Mouse (Mus musculus): Measurements from ENCODE around the gene Cops7b. TPM values are rescaled to one million over a fixed set of nuclear protein-coding genes. Genes with fewer than 3 reads are reported as not detected.

Cops7b gene
- polyA plus RNA-seq, 1 experiment: 61.6 TPM

DNA sequence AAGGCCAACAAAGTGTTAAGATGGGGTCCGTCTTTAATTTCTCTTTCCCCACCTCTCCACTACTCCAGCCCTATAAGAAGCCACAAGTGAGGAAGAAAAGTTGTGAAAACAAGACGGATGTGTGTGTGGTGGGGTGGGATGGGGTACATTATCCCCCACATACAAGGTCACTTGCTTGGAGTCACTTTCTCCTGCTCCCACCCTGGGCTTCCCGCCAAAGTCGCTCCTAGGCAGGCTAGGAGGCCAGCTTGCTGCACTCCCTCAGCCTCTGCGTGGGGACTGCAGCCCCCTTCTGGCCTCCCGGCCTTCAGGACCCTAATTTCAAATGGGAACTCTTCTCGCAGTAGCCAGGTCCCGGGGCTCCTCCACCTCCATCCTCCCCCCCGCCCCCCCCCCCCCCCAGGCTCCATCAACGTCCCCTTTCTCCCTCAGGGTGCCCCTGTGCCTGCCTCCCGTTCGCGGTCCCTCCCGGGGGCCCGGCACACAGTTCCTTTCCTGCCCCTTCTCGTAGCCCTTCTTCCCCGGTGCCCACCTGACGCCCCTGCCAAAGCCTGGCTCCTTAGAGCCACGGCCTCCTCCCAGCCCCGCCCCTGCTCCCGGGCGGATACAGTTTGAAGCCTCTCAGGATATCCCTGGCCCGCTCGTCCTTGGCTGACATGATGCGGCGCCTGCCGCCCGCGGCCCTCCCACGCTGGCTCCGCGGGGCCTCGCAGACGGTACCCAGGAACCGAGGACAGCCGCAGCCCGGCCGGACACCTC, 833 bp upstream of the Cops7b start:
- TF ChIP-seq GATA1 (IDR thresholded peaks at IDR 0.05; ENCODE audit: low read length): no peak

DNA sequence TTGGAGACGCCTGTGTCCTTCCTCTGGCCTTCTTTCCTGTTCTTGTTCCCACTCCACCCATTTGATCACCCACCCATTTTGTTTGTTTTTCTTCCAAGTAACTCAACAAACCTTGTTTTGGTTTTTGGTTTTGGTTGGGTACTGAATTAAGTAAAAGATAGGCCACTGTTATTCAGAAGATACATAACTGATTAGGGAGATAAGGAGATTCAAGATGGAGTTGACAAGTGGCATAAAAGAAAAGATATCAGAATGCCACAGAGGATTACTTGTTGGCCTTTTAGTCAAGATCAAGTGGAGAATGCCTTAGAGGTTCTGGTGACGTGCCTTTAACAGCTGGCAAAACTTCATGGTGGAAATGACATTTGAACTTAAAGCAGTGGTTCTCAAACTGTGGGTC, 1.0 kb downstream of the Cops7b start:
- TF ChIP-seq GATA1 (IDR thresholded peaks at IDR 0.05; ENCODE audit: low read length): no peak

DNA sequence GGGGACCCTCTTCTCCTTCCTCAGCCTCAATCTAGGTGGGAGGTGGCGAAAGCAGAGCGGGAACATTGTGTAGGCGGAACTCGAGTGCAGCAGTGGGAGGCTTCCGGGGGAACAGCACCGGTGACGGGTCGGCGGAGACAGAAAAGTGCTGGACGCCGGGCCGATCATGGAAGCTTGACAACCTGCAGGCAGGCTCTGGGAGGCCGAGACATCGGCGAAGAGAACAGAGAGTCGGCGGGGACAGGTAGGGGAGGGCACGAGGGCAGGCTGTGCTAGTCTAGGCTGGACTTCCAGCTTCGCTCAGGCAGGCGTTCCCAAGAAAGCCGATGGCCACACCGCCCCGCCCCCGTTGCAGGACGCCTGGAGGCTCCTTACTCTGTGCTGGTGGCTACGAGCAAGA, 4.3 kb downstream of the Cops7b start:
- TF ChIP-seq GATA1 (IDR thresholded peaks at IDR 0.05; ENCODE audit: low read length): no peak

DNA sequence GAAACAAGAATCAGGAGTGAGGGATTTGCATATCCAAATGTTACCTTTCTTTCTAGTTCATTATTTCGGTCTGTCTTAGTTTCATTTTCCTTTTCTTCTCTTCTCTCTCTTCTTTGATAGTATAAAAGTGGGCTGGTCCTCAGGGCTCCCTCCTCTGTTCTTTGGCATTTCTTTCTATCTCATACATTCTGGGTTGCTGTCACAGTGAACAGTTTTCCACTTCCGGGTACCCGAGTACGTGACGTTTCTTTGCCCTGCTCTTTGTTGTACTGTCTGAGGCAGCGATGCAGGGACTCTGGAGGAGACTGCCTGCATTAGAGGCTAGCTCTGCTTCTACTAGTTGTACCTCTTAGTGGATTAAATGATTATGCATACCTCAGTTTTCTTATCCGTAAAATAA, 11.8 kb downstream of the Cops7b start:
- no peak for TF ChIP-seq GATA1 (IDR thresholded peaks at IDR 0.05; ENCODE audit: low read length)

DNA sequence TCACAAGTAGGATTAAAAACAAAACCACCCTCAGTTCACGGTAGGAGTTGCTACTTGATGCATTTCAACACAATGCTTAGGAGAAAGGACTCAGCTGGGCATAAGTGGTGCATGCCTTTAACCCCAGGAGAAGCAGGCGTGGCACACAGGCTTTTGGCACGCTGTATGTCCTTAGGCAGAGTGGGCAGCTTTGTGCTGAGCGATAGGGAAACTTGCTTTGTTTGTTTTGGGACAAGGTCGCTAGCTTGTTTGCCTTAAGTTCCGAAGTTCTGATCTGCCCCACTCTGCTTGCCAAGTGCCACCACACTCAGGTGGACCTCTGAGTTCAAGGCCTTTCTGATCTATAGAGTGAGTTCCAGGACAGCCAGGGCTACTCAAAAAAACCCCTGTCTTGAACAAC, 12.6 kb downstream of the Cops7b start:
- no peak for TF ChIP-seq GATA1 (IDR thresholded peaks at IDR 0.05; ENCODE audit: low read length)

DNA sequence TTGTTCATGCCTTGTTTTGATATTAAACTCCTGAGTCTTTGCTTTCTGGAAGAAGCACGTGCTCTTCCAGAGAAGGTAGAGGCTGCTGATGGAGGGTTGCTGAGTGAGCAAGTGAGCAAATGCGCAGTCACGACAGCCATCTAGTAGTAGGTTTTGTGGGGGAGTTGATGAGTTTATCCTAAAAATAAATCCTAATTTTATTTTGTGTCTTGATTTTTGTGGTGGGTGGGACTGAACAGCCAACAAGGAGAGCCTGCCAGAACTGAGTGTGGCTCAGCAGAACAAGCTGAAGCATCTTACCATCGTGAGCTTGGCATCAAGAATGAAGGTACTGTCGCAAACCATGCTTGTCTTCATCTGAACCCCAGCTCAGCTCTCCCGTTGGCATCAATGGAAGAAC, 13.8 kb downstream of the Cops7b start:
- no peak for TF ChIP-seq GATA1 (IDR thresholded peaks at IDR 0.05; ENCODE audit: low read length)

DNA sequence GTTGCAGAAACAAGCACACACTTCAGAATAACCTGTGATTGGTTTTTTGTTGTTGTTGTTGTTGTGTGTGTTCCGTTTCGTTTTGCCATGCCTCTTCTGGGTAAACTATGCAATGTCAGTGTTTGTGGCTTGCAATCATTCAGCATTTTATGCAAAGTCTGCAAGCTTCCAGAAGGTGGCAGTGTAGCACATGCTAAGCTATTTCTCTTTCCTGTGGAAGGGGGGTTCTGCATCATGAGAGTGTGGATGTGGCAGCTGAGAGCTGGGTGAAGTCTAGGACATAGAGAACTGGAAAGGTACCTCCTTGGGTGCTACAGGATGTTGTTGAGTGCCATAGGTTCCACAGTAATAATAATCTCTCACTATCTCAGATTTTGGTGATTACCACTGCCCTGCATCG, 15.8 kb downstream of the Cops7b start:
- no peak for TF ChIP-seq GATA1 (IDR thresholded peaks at IDR 0.05; ENCODE audit: low read length)

DNA sequence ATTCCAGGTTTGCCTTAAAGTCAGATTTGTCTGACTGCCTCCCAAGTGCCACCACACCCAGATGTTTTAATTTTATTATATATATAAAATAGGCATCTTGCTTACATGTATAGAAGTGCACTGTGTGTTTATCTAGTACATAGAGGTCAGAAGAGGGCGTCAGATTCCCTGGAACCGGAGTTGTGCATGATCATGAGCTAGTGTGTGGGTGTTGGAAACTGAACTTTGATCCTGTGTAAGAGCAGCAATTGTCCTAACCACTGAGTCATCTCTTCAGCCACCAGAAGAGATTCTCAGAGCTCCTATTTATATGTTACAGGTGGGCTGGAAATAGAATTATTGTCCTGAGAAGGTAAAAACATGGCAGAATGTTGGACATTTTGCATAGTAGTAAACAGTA, 17.4 kb downstream of the Cops7b start:
- no peak for TF ChIP-seq GATA1 (IDR thresholded peaks at IDR 0.05; ENCODE audit: low read length)

DNA sequence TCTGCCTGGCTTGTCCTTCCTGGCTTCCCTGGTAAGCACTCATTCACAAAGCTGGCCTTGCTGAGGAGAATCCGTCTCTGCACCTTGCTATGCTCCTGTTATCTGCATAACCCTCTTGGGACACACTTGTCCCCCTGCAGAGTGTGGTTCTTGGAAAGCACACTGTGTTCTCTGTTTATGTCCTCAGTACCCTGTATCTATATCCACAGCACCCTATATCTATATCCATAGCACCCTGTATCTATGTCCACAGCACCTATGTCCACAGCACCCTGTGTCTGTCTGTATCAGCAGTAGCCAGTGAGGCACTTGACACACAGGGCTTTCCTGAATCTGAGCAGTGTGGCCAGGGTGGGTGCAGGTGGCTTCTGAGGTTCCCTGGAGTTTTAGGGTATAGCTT, 28.2 kb downstream of the Cops7b start:
- no peak for TF ChIP-seq GATA1 (IDR thresholded peaks at IDR 0.05; ENCODE audit: low read length)

DNA sequence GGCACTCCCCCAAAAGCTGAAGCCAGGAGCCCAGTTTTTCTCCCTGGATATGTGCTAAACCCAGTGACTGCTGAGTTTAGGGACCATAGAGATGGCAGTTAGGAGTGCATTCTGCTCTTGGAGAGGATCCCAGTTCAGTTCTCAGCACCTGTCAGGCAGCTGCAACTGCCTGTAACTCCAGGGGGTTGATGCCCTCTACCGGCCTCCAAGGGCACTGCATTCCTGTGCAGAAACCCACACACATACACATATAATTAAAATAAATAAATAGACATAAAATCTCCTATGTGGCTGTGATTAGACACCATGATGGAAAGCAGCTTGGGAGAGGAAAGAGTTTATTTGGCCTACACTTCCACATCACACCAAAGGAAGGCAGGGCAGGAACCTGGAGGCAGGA, 29.4 kb downstream of the Cops7b start:
- TF ChIP-seq GATA1 (IDR thresholded peaks at IDR 0.05; ENCODE audit: low read length): no peak

DNA sequence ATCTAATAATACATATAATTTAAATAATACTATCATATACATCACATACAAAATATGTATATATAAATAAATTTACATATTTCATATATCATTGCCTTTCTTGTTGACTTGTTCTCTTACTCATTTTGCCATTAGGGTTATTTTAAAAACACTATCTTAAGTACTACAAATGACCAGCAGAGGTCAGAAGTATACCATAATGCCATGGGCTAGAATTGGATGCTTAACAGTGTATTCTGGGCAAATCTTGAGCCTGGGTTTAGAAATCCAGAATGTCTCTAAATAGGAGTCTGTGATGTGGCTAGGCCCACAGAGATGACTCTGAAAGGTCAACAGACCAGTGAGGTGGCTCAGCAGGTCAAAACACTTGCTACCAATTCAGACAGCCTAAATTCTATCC, 31.6 kb downstream of the Cops7b start:
- no peak for TF ChIP-seq GATA1 (IDR thresholded peaks at IDR 0.05; ENCODE audit: low read length)

DNA sequence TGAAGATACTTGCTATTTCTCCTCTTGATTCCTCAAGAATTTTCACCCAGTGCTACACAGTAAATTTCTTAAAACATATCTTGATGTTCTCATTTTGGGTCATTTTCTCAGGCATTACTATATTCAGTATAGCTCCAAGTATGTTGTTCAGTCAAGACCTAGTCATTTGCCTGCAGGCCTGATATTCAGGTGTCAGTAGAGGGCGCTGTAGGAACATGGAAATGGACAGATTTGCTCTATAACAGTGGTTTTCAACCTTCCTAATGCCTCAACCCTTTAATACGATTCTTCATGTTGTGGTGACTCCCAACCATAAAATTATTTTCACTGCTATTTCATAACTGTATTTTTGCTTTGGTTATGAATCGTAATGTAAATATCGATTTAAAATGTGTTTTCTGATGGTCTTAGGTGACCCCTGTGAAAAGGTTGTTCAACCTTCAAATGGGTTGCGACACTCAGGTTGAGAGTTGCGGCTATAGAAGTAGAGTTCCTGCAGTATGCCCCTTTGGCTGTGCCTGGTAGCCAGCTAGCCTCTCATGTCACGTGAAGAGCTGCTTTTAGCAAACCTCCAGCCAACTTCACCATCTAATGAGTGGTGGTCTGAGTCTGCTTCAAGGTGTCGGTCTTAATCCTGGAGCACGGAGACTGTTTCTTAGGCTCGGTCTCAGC, 35.9 kb downstream of the Cops7b start:
- TF ChIP-seq GATA1 (IDR thresholded peaks at IDR 0.05; ENCODE audit: low read length): no peak

DNA sequence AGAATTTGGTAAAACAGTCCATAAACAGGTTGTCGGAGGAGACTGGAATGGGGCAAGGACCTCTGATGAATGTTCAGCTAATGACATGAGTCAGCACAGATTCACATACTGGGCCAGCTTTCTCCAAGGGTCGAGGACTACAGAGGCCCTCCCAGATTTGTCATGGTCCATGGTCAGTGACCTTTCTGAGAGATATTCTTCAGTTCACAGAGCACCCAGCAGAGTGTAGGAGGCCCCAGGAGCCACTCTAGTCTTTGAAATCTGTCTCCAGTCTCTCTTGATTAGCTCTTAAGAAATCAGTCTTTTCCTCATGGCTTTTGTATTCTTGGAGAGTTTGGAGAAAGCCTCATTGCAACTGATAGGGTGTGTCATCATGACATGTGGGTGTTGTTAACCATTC, 39.6 kb downstream of the Cops7b start:
- no peak for TF ChIP-seq GATA1 (IDR thresholded peaks at IDR 0.05; ENCODE audit: low read length)

DNA sequence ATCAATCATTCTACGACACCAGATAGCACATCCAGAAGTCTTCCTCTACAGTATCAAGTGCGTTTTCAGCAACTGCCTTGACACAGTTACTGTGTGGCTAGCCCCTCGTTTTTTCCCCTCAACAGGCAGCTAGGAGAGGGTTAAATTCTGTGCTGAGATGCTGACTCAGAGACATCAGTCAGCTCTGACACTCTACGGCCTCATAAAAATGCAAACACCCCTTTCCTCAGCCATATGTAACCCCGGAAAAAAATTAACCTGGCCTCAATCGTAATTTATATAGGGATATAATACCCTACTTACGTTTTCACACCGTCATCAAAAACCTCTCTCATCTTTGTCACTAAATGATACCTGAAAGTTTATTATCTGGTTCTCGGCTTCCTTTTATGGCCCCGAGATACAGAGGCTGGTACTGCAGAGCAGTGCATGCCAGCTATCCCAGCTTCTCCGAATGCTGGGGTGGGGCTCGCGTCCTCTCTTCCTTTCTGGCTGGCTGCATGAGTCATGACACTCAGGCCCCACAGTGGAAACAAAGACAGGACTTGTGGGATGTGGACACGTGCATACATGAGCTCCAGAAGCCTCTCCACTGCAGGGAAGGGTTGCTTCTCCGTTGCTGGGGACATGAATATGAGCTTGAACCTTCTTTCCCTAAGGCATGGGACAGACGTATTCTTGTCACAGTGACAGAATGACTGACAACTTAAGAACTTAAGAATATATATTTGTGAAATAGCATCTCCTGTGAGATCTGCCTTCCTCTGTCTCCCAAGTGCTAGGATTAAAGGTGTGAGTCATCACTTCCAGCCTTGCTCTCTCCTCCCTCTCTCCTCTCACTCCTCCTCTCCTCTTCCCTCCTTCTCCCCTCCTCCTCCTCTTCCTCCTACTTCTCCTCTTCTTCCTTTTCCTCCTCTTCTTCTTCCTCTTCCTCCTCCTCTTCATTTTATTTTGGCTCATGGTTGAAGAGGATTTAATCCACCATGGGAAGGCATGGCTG, 40.6 kb downstream of the Cops7b start:
- TF ChIP-seq GATA1 (IDR thresholded peaks at IDR 0.05; ENCODE audit: low read length): no peak

DNA sequence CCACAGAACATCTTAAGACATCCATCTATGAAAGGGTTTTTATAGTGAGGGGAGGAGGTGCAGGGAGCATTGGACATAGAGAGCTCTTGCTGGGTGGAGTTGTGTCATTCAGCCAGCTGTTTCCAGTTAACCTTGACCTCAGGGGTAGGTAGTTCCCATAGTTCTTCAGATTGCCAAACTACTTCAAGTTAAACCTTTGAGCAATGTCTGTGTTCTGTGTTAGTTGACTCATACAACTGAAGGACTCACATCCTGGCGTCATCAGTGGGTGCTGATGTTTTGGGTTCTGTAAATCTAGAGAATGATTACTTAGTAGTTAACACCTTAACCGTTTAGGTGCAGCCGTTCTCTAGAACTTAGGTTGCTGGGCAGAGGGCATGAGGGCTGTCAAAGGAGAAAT, 45.6 kb downstream of the Cops7b start:
- no peak for TF ChIP-seq GATA1 (IDR thresholded peaks at IDR 0.05; ENCODE audit: low read length)

DNA sequence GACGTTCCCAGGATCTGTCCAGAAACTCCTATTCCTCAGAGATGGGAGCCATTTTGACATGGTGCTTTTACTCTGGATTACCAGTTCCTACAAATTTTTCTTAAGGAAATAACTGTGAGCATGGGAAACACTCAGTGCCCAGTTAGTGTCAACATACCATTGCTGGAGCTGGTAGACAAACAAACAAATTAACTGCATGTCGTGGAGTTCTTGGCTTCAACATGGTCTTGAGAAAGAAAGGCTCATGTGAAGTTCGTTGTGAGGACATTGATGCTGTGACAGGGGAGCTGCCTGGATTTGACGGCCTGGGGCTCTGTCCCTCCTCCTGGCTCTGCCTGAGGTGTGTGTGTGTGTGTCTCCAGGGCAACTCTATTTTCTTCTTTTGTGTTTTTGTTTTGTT, 47.2 kb downstream of the Cops7b start:
- no peak for TF ChIP-seq GATA1 (IDR thresholded peaks at IDR 0.05; ENCODE audit: low read length)

All from G1E-ER4 (cell line).